Mouse (Mus musculus): ENCODE results near the gene Odf2l. TPM values are rescaled to one million over a fixed set of nuclear protein-coding genes. Genes with fewer than 3 reads are reported as not detected.

Odf2l gene
- total RNA-seq, 4 experiments from 2014 or later, result 18.5 to 25.9 (median 21.5) TPM

DNA sequence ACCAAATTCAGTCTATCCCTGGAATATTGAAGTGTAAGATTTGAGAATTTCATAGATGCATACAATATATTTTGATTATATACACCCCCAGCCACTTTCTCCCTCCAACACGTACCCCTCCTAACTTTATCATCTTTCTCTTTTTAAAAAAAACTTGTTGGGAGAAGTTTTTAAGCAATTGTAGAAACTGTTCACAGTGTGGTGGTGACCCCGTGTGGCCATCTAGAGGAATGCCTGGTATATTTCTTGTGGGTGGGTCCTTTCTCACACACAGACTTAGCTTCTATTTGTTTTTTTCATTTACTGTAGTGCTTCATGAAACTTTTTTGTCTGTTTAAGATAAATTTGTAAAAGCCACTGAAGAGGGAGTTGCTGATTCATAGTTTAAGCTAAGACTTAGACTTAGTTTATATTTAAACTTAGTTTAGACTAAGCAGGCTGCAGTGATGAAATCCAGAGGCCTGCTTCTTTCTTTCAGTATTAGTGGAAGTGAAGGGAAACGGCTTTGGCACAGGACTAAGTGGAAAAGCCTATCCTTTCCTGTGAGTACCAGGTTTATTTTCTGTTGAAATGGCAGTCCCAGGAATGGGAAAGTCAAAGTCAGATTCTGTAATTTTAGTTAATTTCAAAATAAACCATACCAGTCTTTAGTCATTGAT lies 13.0 kb downstream of the Odf2l start:
- no peak for DNase-seq (ENCODE audit: low spot score in 2 of 2)

DNA sequence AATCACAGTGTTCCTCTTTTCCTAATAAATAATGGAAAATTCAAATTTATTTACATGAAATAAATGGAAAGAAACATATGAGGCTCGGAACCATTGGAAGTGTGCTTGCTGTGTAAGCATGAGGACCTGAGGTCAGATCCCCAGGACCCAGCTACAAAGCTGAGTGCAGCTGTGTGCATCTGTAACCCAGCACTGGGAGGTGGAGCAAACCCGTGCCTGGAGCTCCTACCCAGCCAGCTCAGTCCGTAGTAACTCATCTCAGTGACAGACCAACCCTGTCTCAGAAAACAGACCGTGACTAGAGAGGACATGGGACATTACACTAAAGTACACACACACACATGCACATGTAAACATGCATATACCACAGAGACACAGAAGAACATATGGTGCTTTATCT lies 21.8 kb downstream of the Odf2l start:
- no peak for DNase-seq (ENCODE audit: low spot score in 2 of 2)

DNA sequence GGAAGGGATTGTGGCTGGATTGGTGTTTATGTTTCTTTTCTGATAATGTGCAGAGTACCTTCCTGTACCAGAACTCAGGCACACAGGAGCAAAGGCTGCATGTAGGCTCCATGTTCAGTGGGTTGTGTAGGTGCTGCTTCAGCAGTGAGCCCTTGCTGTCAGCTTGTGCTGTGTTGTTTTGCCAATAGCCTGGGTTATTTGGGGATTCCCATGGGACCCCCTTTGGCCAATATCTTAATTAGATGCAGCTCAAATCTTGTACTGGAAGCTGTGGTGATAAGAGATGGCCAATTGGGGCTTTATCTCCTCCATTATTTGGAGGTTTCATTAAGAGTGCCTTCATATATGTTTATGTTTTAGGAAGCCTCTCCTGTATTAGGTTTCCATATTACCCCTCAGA lies 24.5 kb downstream of the Odf2l start:
- no peak for DNase-seq (ENCODE audit: low spot score in 2 of 2)

DNA sequence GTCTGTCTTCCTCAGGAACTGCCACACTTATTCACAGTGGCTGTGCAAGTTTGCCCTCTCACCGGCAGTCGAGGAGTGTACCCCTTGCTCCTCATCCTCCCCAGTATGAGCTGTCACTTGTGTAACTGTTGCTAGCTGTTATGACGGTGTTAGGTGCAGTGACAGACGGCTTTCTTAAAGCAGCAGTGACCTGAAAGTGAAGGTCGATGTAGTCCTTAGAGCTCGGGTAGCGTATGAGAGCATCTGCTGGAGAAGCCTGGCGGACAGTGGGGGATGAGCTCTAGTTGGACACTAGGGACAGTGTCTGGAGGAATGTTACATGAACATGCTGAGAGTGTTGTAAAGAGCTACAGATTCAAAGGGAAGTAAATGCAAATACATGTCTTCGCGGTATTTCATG lies 25.5 kb downstream of the Odf2l start:
- no peak for DNase-seq (ENCODE audit: low spot score in 2 of 2)

DNA sequence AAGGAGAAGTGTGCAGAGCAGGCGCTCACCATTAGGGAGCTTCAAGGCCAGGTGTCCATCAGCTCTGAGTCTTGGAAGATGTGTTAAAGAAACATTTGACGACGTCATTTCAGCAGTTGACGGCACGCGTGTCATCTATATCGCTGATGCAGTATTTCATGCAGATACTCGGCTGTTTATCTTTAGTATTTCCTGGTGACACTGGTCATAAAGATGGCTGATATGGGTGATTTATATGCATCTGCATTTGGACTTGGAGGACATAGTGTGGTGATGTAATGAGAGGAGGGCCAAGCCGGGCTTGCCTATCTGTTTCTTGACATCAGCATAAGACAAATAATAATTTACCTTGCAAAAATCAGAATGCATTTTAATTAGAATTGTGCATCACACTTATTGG lies 28.5 kb downstream of the Odf2l start:
- no peak for DNase-seq (ENCODE audit: low spot score in 2 of 2)

DNA sequence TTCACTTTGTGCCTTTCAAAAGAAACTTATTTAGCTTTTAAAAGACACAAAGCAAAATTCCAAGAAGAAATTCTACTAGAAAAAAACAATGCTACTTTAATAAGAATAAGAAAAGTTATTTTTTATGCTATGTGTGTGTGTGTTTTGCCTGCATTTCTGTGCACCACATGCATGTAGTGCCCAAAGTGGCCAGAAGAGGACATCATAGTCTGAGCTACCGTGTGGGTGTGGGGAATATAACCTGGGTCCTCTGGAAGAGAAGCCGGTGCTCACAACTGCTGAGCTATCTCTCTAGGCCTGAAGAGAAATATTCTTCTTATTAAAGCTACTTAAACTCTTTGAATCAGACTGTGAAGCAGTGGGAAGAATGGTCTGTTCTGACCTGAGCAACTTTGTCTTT lies 29.1 kb downstream of the Odf2l start:
- no peak for DNase-seq (ENCODE audit: low spot score in 2 of 2)

DNA sequence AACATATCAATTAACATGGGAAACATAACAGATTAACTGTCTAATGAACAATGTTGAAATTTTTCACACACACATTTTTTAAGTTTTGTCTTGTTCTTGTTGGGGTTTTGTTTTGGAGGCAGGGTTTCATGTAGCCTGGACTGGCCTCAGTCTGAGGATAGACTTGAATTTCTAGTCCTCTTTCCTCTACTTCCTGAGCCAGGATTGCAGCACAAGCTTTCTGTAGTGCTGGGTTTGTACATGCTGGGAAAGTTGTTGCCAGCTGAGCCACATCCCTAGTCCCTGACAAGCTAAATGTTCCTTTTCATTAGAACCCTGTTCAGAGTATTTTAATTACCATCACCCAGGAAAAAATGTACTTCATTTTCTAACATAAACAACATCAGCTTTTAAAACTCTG lies 29.6 kb downstream of the Odf2l start:
- no peak for DNase-seq (ENCODE audit: low spot score in 2 of 2)

DNA sequence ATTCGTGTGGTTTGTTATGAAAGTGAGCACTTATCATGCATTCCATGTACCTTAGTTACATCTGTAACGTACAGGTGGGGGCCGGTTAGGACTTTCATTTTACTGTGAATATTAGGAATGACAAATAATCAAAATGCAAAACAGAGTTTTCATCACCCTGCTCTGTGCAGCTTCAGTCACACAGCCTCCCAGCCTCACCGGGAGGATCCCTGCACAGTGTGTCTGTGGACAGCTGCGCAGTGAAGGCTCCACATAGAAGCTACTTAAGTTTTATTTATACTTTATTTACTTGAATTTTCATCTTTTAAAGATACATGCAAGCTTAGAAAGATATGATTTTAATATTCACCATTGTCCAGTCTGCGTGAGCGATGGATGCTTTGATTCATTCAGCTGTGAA lies 32.7 kb downstream of the Odf2l start:
- no peak for DNase-seq (ENCODE audit: low spot score in 2 of 2)

DNA sequence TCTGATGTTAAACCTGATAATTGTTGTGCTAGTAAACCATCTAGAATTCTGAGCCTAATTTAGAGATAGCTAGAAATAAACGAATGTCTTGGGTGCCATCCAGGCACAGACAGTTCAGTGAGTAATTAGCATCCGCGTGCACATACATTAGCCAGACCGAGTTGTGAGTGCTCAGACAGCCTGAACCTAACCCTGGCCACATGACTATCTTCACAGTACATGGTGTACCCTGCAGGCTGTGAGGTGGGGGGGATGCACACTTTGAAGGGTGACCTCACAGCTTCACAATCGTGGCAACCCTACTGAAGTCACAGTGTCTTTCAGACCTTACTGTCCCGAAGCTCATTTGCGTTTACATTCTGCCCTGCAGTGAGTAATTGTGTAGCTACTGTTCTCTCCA lies 33.5 kb downstream of the Odf2l start:
- DNase-seq (ENCODE audit: low spot score in 2 of 2), result no peak

DNA sequence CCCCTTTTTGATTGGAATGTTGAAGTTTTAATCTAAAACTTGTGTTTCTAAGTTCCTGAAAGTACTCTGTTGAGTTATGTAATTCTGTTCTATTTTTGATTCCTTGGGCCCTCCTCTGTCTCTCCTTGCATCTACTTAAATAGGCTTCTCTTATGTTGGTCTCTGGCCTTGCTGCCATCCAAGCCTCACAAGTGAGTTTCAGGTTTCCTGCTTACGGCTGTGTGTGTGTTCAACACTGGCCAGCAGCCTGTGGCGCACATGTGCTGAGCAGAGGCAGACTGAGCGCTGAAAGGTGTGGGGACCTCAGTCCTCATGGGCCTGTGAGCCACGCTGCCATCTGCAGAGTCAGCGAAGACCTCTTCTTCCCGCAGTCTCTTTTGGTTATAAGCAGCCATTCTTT lies 38.5 kb downstream of the Odf2l start:
- no peak for DNase-seq (ENCODE audit: low spot score in 2 of 2)

DNA sequence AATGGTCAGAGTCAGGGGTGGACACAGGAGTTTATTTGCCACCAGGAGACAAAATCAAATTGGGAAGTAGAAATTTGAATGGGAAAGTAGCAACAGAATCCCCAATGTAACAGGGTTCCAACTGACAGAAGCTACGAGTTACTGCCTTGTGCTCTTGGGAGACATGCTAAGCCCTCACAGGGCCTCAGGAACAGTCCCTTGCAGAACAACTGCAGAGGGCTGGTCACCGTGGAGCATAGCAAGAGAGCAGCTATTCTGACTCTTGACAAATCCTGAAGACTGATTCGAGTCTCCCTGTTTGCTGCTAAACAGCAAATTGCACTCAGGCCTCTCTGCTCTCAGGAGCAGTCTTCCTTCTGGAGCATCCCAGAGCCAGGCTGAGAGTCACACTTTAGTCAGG lies 40.1 kb downstream of the Odf2l start:
- no peak for DNase-seq (ENCODE audit: low spot score in 2 of 2)

DNA sequence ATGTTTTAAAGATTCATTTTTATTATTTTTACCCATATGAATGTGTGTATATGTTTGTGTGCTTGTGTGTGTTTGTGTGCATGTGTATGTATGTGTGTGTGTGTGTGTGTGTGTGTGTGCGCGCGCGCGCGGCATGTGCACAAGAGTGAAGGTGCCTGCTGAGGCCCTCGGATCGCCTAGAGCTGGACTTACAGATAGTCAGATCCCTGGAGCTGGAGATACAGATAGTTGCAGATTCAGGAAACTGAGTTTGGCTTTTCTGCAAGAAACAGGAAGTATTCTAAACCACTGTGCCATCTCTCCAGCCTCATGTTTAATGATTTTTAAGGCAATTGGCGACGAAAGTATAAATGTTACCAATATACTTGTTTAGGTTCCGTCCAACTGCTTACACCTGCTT lies 48.4 kb downstream of the Odf2l start:
- DNase-seq (ENCODE audit: low spot score in 2 of 2), result no peak

DNA sequence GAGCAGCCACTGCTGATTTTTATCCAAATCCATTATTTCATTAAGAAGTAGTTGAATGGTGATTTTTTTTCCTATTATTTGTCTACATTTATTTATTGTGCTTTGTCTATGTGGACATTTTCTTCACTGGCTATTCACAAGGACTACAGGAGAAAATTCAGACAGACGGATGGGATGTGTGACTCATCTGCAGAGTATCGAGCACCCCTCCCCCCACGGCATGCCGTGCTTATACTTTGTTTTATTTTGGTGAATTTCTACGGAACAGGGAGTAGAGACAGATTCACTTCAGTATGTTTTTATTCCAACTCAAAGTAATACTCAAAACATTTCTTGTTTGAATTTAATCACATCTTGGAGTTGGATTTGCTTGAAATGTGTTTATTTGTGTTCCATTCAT lies 49.4 kb downstream of the Odf2l start:
- DNase-seq (ENCODE audit: low spot score in 2 of 2), result no peak

DNA sequence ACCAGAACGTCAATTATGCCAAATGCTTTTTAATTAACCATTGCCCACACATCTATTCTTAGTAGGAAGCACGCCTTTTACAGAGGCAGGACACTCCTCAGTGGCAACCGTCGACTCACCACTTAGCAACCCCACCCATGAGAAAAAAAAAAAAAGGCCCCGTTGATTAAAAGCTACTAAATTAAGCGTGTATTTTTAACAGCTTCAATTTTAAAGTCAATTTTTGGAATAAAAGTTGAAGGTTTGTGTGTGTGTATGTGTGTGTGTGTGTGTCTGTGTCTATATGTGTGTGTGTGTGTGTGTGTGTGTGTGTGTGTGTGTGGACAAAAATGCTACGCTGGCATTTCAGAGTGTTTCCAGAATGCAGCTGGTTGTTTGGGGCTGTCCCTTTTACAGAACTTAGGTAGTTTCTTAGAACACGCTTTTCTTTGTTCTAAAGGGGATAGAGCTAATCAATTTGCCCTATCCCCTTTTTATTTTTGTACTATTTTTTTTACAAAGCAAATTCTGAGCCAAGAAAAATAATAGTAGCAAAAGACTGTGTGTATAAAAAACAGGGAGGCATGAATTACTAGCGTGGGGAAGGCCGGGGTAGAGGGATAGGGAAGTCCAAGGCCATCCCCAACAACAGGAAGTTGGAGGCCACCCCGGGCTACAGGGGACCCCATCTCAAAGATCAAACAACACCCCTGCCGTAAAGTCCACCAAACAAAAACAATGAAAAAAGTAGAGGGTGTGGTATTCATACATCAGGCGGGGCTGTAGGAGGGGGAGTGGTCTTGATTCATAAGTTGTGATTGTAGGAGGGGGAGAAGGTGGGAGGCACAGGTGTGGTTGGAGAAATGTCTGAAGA lies 50.7 kb downstream of the Odf2l start:
- DNase-seq (ENCODE audit: low spot score in 2 of 2), result no peak

DNA sequence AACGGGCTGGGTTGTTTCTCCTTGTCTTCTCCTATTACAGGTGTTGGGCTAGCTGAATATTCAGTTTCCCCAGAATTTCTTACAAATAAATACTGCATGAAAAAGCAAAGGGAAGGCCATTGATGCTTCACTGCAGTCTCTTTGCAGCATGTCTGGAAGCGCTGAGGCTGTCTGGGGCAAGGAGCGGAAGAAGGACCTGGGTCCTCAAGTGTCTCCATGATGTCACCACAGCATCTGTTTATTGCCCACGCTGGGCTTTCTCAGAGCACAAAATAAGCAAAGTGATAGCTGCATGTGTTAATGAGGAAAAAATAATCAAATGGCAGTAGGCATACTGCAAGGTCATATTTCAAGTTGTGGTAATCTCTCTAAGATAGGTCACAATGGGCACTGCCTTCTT lies 51.6 kb downstream of the Odf2l start:
- no peak for DNase-seq (ENCODE audit: low spot score in 2 of 2)

DNA sequence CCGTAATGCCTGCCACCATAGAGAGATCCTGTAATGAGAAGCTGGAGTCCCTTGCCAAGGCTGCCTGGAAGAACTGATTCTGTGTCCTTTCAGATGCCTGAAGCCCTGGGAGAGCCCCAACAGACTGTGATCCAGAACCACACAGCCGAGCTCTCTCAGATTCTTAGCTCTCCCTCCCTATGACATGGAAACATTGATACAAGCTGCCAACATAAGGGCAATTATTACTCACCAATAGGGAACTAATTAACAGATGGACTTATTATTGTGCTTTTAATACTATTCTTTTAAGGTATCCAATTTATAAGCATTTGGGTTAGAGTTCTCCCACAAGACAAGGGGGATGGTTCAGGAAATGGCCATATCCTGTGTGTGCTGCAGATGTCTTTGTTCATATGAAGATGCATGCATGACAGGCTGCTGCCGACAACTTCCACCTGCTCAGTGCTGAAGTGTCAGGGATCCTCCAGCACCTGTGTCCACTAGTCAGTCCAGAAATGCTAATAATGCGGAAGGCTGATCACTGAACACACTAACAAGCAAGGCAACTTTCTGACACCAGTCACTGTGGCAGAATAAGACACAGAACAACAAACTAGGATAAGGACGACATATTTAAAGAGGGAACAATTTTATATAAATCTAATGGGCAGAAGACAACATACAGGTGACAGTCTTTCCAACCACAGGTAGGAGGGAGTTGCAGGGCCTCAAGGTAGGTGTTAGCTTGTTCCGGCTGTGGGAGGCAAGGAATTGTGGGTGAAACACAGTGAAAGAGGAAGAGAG lies 52.4 kb downstream of the Odf2l start:
- no peak for DNase-seq (ENCODE audit: low spot score in 2 of 2)

DNA sequence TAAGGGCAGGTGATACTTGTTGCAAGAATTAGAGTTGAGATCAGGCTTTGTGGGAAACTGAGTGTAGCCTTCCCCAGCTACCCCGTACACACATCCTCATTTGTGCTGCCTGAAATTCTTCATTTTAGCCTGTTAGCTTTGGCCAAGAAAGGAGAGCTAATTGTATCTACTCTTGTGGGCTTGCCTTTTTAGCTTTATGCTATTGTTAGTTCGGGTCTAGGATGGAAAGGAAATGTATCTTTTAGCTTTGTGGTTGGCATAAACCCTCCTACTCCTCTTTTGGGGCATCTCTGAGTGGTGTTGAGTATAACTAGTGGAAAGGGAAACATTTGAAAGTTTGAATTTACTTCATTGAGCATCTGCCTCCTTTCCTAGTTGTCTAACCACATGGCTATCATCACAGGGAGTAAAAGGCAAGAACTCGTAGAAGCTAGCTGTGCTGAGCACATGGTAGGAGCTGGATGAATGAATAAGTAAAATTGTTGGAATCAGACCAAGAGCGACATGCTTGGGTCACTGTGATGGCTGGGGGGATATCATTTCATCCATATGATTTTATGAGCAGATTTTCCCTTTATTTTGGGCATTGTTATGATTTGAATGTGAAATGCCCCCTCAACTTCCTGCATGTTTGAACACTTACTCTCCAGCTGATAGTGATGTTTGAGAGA lies 53.1 kb downstream of the Odf2l start:
- DNase-seq (ENCODE audit: low spot score in 2 of 2), result no peak

DNA sequence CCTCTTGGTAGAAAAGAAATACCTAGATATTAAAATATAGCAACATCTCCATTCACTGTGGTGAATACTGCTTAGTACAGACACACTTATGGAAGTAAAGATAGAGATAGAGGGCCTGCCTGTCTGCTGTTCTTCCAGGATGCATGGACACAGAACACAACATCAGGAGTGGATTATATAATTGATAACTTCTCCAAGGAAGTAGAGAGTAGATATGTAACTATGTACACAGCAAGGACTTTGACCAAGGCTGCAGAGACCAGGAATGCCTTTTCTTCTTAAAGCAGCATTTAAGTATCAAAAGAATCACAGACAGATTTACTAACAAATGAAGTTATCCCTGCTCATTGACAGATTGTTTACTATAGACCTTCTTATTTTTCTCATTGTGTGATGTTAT lies 66.3 kb downstream of the Odf2l start:
- no peak for DNase-seq (ENCODE audit: low spot score in 2 of 2)

DNA sequence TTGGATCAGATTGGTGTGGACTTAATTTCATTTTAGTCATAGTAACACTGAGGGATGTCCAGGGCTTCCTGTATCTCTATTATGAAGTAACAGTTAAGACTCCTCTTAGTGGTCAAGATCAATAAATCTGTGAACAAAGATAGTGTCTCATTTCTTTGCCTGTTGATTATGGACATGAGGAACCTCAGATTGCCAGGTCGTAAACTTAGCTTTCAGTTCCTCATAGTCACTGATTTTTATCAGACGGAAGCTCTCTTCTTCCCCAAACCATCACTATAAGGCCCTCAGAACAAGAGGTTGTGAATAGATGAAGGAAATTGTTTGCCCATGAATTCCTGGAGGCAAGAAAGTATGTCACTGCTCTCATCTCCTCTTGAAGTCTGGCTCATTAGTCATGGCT lies 73.6 kb downstream of the Odf2l start:
- no peak for DNase-seq (ENCODE audit: low spot score in 2 of 2)

DNA sequence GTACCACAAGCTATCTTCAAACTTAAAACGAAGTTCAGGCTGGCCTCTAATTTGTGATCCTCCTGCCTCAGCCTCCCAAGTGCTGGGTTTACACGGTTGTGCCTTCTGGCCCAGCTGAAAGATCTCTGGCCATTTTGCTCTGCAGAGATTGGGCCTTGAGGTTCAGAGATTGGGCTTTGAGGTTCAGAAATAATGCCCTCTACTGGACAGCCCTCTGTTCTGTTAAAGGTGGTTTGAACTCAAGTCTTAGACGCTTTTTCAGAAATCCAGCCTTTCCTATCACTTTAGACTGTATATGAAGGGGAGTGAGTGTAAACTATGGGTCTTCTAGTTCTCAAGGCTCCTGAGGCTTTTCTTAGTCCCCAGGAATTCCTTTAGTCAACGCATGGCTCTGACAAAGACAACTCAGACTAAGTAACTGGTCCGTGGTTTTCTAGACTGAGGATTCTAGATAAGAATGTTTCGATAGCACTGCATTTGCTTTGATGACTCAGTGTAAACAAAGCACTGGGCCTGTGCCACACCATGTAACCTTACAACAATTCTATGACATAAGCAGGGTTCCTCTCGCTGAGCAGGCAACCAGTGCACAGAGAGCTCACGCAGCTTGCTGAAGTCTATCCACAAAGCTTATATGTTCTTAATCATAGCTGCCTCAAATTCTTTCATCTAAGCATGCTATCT lies 77.0 kb downstream of the Odf2l start:
- no peak for DNase-seq (ENCODE audit: low spot score in 2 of 2)

DNA sequence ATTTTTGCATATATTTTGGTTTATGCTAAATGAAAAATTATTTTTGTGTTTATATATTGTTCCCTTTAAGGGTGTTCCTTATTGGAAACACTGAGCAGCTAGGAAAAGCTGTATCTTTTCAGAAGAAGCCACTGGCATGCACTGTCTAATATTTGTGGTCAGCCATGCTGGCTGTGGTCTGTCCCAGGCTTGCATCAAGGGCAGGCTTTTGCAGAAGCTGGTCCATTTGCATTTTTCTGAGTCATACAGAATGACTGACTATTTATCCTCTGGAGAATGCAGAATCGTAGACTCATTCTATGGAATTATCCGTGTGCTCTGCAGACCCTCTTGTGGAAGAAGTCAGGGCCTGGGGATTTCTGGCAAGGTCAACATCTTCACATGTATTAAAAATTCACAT lies 79.7 kb downstream of the Odf2l start:
- DNase-seq (ENCODE audit: low spot score in 2 of 2), result no peak

Data from left cerebral cortex, adult 8-10 months (tissue).